Mouse (Mus musculus) bone marrow, adult 2 months (tissue): ENCODE data around the gene Tuba4a.

Source experiments
- CTCF ChIP-seq: fragments of 200-500 bp; IDR thresholded peaks from 2 replicates; pipeline ENCODE4 v1.5.1; 2011; ENCODE audit warnings: low read length, control low read depth; ENCODE audit not compliant: control insufficient read depth, insufficient read depth
- POLR2A ChIP-seq: fragments of 200-500 bp; IDR thresholded peaks from 2 replicates; pipeline ENCODE4 v1.6.1; 2011; ENCODE audit warnings: low read depth, mild to moderate bottlenecking, control low read depth, low read length, borderline replicate concordance; ENCODE audit not compliant: control insufficient read depth

- TF ChIP-seq CTCF (no peak), POLR2A (no peak)
These were observed 40.1 kb downstream of the Tuba4a start for GRCm38 (mm10) chr1:75179334-75180104.
